In genomic region chr10:92404697-92405293, GRCm38 (mm10) we compare ENCODE assay signal across 13 mouse cellular contexts.
DNase-seq lines count a peak whose midpoint lies in the region; ATAC-seq and TF ChIP-seq lines count a peak whose summit lies in the region.
"Had no signal": no experiment of that assay in that cellular context is flagged by ENCODE, and none has a peak within 500 bp of the region (broad histone marks: within the 10 kb centered on the region; RNA-seq: fewer than 3 reads in every experiment).

No protein-coding gene starts in this region.

- H3K9ac ChIP-seq in embryonic facial prominence, embryonic 14.5 days (ENCODE audit: low read depth, low read length), result no peak overlapping the region
- H3K9ac ChIP-seq in hindbrain, embryonic 13.5 days, result no peak overlapping the region
- H3K9ac ChIP-seq in midbrain, postnatal 0 days (replicated peaks; ENCODE audit: low read length, poor library complexity, severe bottlenecking), result no peak overlapping the region
- no peak overlapping the region for H3K9ac ChIP-seq in heart, adult 2 months (ENCODE audit: low read depth, low read length)
- H3K9ac ChIP-seq: heart, embryonic 13.5 days; limb, embryonic 13.5 days; lung, embryonic 15.5 days had no signal

- no peak for ATAC-seq in embryonic facial prominence, embryonic 14.5 days (ENCODE audit: low read depth)
- no peak for ATAC-seq in hindbrain, embryonic 13.5 days (ENCODE audit: low FRiP score)
- ATAC-seq in midbrain, postnatal 0 days (ENCODE audit: low FRiP score), result no peak
- ATAC-seq: intestine, embryonic 16.5 days had no signal

- no peaks in the 10 kb centered on the region for H3K36me3 ChIP-seq in embryonic facial prominence, embryonic 14.5 days (ENCODE audit: control insufficient read depth, insufficient read depth, low read length)
- H3K36me3 ChIP-seq in hindbrain, embryonic 13.5 days, result no peaks in the 10 kb centered on the region
- H3K36me3 ChIP-seq in midbrain, postnatal 0 days (ENCODE audit: insufficient read depth, low read length), result no peaks in the 10 kb centered on the region
- no peaks in the 10 kb centered on the region for H3K36me3 ChIP-seq in heart, adult 2 months (ENCODE audit: control insufficient read depth, insufficient read depth, low read length)
- H3K36me3 ChIP-seq: heart, embryonic 13.5 days; limb, embryonic 13.5 days; lung, embryonic 15.5 days had no signal

- H3K27me3 ChIP-seq in embryonic facial prominence, embryonic 14.5 days (replicated peaks; ENCODE audit: control insufficient read depth, insufficient read depth, low read length), result no peaks in the 10 kb centered on the region
- no peaks in the 10 kb centered on the region for H3K27me3 ChIP-seq in hindbrain, embryonic 13.5 days
- no peaks in the 10 kb centered on the region for H3K27me3 ChIP-seq in midbrain, postnatal 0 days (ENCODE audit: insufficient read depth, low read length)
- no peaks in the 10 kb centered on the region for H3K27me3 ChIP-seq in heart, adult 2 months (ENCODE audit: control insufficient read depth, insufficient read depth, low read length)
- H3K27me3 ChIP-seq: heart, embryonic 13.5 days; limb, embryonic 13.5 days; lung, embryonic 15.5 days had no signal

- DNase-seq in kidney, postnatal 10 days, result peak; percentile 9
- DNase-seq in kidney, postnatal 25 days, result no peak
- peak; percentile 9 for DNase-seq in embryonic facial prominence, embryonic 14.5 days (ENCODE audit: low spot score)
- DNase-seq in midbrain, postnatal 0 days (ENCODE audit: low spot score), result peak; percentile 34
- no peak for DNase-seq in thymus, postnatal 0 days (ENCODE audit: low spot score)
- no peak for DNase-seq in adrenal gland, adult (ENCODE audit: inconsistent age in 2 of 2, low spot score in 1 of 2)
- no peak for DNase-seq in heart, adult 2 months
- DNase-seq: cerebellum, adult 18-20 months had no signal

- TF ChIP-seq POLR2A in heart, adult 2 months (IDR thresholded peaks at IDR 0.05; ENCODE audit: insufficient read depth, low read depth, low read length), result no peak

- TF ChIP-seq CTCF in midbrain, postnatal 0 days (IDR thresholded peaks at IDR 0.05), result no peak
- TF ChIP-seq CTCF in heart, adult 2 months (IDR thresholded peaks at IDR 0.05), result no peak

- intact Hi-C loops in heart, adult 2 months (cut with DNase I), result no loop called here

- peak overlapping the region; percentile 18; the same call in 1 of the 2 replicates for H3K4me3 ChIP-seq in embryonic facial prominence, embryonic 14.5 days (ENCODE audit: low read depth, low read length)
- H3K4me3 ChIP-seq in hindbrain, embryonic 13.5 days, result peak overlapping the region; percentile 10
- no peak overlapping the region for H3K4me3 ChIP-seq in midbrain, postnatal 0 days (ENCODE audit: low read depth, low read length)
- no peak overlapping the region for H3K4me3 ChIP-seq in heart, adult 2 months
- H3K4me3 ChIP-seq: heart, embryonic 13.5 days; limb, embryonic 13.5 days; lung, embryonic 15.5 days had no signal

- no peaks in the 10 kb centered on the region for H3K9me3 ChIP-seq in embryonic facial prominence, embryonic 14.5 days (ENCODE audit: control insufficient read depth, low read length)
- H3K9me3 ChIP-seq in hindbrain, embryonic 13.5 days, result no peaks in the 10 kb centered on the region
- no peaks in the 10 kb centered on the region for H3K9me3 ChIP-seq in midbrain, postnatal 0 days (ENCODE audit: low read length)
- H3K9me3 ChIP-seq: heart, embryonic 13.5 days; limb, embryonic 13.5 days; lung, embryonic 15.5 days had no signal

- 50% methylated on average over 15 of the region's 15 CpGs for WGBS in embryonic facial prominence, embryonic 14.5 days
- WGBS in hindbrain, embryonic 13.5 days, result 43% methylated on average over 15 of the region's 15 CpGs
- 38% methylated on average over 15 of the region's 15 CpGs for WGBS in midbrain, postnatal 0 days
- WGBS in heart, adult 2 months, result 65% methylated on average over 15 of the region's 15 CpGs

- no peaks in the 10 kb centered on the region for H3K79me2 ChIP-seq in heart, adult 2 months (replicated peaks; ENCODE audit: control insufficient read depth, insufficient read depth, low read length)

- peak overlapping the region; percentile 39 for H3K4me2 ChIP-seq in embryonic facial prominence, embryonic 14.5 days (ENCODE audit: low read depth, low read length)
- H3K4me2 ChIP-seq in hindbrain, embryonic 13.5 days, result peak overlapping the region; percentile 30
- H3K4me2 ChIP-seq in midbrain, postnatal 0 days (ENCODE audit: low read depth, low read length, poor library complexity, severe bottlenecking), result peak overlapping the region; percentile 13; the same call in 1 of the 2 replicates
- H3K4me2 ChIP-seq: heart, embryonic 13.5 days; limb, embryonic 13.5 days; lung, embryonic 15.5 days had no signal

- H3K4me1 ChIP-seq in embryonic facial prominence, embryonic 14.5 days (ENCODE audit: control insufficient read depth, insufficient read depth, low read length), result no peaks in the 10 kb centered on the region
- peaks cover 4% of the 10 kb centered on the region; the same call in 1 of the 2 replicates for H3K4me1 ChIP-seq in hindbrain, embryonic 13.5 days (replicated peaks)
- no peaks in the 10 kb centered on the region for H3K4me1 ChIP-seq in midbrain, postnatal 0 days (ENCODE audit: insufficient read depth, low read length)
- no peaks in the 10 kb centered on the region for H3K4me1 ChIP-seq in heart, adult 2 months (ENCODE audit: control insufficient read depth, insufficient read depth, low read length)
- H3K4me1 ChIP-seq: limb, embryonic 13.5 days; lung, embryonic 15.5 days had no signal

- no peak overlapping the region for H3K27ac ChIP-seq in embryonic facial prominence, embryonic 14.5 days (replicated peaks; ENCODE audit: low read depth, low read length)
- H3K27ac ChIP-seq in hindbrain, embryonic 13.5 days, result peak overlapping the region; percentile 23; the same call in 1 of the 2 replicates
- no peak overlapping the region for H3K27ac ChIP-seq in midbrain, postnatal 0 days (ENCODE audit: low read depth, low read length)
- no peak overlapping the region for H3K27ac ChIP-seq in heart, adult 2 months
- H3K27ac ChIP-seq: heart, embryonic 13.5 days; limb, embryonic 13.5 days; lung, embryonic 15.5 days had no signal

- TF ChIP-seq EP300 in heart, adult 2 months (IDR thresholded peaks at IDR 0.05; ENCODE audit: insufficient read depth, low read depth, low read length), result no peak

Comparison
In these comparisons a context has a peak if more than half of its experiments do, and no peak if none do; other contexts are left out.
1. DNase-seq: peak in kidney, postnatal 10 days (single experiment), embryonic facial prominence, embryonic 14.5 days (single experiment) and midbrain, postnatal 0 days (single experiment); none in kidney, postnatal 25 days (0 of 2), thymus, postnatal 0 days (single experiment), adrenal gland, adult (0 of 2) and heart, adult 2 months (0 of 2).
2. H3K4me3 ChIP-seq: peak in embryonic facial prominence, embryonic 14.5 days (single experiment) and hindbrain, embryonic 13.5 days (single experiment); none in midbrain, postnatal 0 days (single experiment) and heart, adult 2 months (single experiment).
3. Peak in every context shown above with its lines, with median percentiles within 50 percentile points of each other: H3K4me2 ChIP-seq.